In genomic region chr14:17484866-17485265, GRCm38 (mm10) we compare ENCODE assay signal across 14 mouse cellular contexts.
"Had no signal": no experiment of that assay in that cellular context is flagged by ENCODE, and none has a peak within 500 bp of the region (broad histone marks: within the 10 kb centered on the region; RNA-seq: fewer than 3 reads in every experiment).

No protein-coding gene starts in this region.

- DNase-seq: cerebellum, adult 8-10 months; cerebellum, adult 9-10 months; cerebellum, postnatal 25 days; cerebellum, postnatal 36 days; embryo, embryonic 11 days; forebrain, postnatal 0 days; gastrocnemius, adult 2 months; gastrocnemius, postnatal 10 days; gastrocnemius, postnatal 14 days; gastrocnemius, postnatal 25 days; gastrocnemius, postnatal 36 days; heart, adult 11 months; heart, adult 18-20 months; heart, adult 2 months had no signal
